Mouse (Mus musculus) heart, adult 2 months (tissue): ENCODE measurements at regions not wholly inside any gene's neighbourhood (a gene's known extent, or its start where the extent isn't known, plus 50 kb on each side); places are given as distances from the start of the nearest gene placed in this dataset.

ENCODE experiments used
- DNase-seq, 2 experiments: peaks; one replicate each; pipeline ENCODE4 v3.0.0; 2021
- H3K27ac ChIP-seq: fragments of 200-600 bp; 2 replicates; pipeline ENCODE4 v1.8.1; 2022
- H3K27me3 ChIP-seq: fragments of 200-500 bp; 2 replicates; pipeline ENCODE4 v1.6.1; 2012; ENCODE audit warnings: mild to moderate bottlenecking, low read length, inconsistent platforms, mixed read lengths; ENCODE audit not compliant: control insufficient read depth, insufficient read depth
- H3K36me3 ChIP-seq: fragments of 200-500 bp; 2 replicates; pipeline ENCODE4 v1.6.1; 2012; ENCODE audit warnings: low read length, inconsistent platforms; ENCODE audit not compliant: control insufficient read depth, insufficient read depth
- H3K4me1 ChIP-seq: fragments of 200-500 bp; 2 replicates; pipeline ENCODE4 v1.6.1; 2011; ENCODE audit warnings: low read length; ENCODE audit not compliant: control insufficient read depth, insufficient read depth
- H3K4me3 ChIP-seq: fragments of 200-600 bp; 2 replicates; pipeline ENCODE4 v1.8.1; 2022
- H3K79me2 ChIP-seq: fragments of 200-500 bp; replicated peaks from 2 replicates; pipeline ENCODE4 v1.6.1; 2012; ENCODE audit warnings: mild to moderate bottlenecking, inconsistent platforms, low read length, moderate library complexity, mixed read lengths; ENCODE audit not compliant: control insufficient read depth, insufficient read depth
- H3K9ac ChIP-seq: fragments of 200-500 bp; 2 replicates; pipeline ENCODE4 v1.6.1; 2012; ENCODE audit warnings: low read depth, mild to moderate bottlenecking, control low read depth, inconsistent platforms, low read length, mixed read lengths
- CTCF ChIP-seq: fragments of 200-600 bp; IDR thresholded peaks from 2 replicates; pipeline ENCODE4 v1.8.1; 2022; ENCODE audit warnings: antibody characterized with exemption, mild to moderate bottlenecking, moderate library complexity
- EP300 ChIP-seq: fragments of 200-500 bp; IDR thresholded peaks from 2 replicates; pipeline ENCODE4 v1.6.1; 2011; ENCODE audit warnings: low read depth, low read length, control low read depth; ENCODE audit not compliant: insufficient read depth
- POLR2A ChIP-seq: fragments of 200-500 bp; IDR thresholded peaks from 2 replicates; pipeline ENCODE4 v1.6.1; 2011; ENCODE audit warnings: mild to moderate bottlenecking, low read depth, low read length, control low read depth; ENCODE audit not compliant: insufficient read depth
- WGBS: fragments of 180-500 bp; shearing (Covaris S2); methylation state at CpG from one replicate; pipeline ENCODE4 v1.1.7; 2018; 5-methylcytosine and 5-hydroxymethylcytosine counted together
- intact Hi-C: fragments of 180-260 bp; cut with DNase I; formaldehyde crosslinking; loops from one replicate; pipeline ENCODE4 v1.15.1; 2025

DNA sequence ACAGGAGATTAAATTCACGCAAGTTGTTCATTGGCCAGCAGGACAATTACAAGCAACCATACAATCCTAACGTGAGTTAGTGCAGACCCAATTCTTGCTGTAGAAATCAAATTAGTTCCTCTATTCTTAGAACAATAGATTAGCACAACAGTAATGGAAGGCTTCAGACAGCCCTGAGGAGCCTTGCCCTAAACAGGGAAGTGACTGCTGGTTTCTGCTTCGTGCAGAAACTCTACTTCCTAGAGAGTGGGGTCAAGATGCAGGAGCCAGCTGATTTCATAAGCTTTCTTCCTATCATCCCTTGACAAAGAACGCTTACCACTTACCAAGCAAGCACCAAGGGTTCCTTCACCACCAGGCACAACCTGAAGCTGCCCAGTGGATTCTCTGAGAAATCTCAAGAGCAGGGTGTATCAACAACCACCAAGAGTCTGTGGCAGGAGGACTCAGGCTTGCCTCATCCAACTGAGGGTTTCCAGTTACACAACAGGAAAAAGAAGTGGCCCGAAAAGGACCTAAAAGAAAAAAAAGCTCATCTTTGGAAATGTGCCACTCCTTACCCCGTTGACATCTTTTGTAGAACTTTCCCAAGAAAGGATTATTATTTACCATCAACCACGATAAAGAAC lies 154.6 kb downstream of the Kctd12 start:
- Histone ChIP-seq H3K4me1 (peaks cover under 1% of the 10 kb centered on the region; the same call in 1 of the 2 replicates), H3K9ac (no peak overlapping the region), H3K4me3 (no peak overlapping the region), H3K27ac (no peak overlapping the region), H3K79me2 (no peaks in the 10 kb centered on the region), H3K27me3 (no peaks in the 10 kb centered on the region), H3K36me3 (no peaks in the 10 kb centered on the region)
- peak in 1 of 2 experiments; percentile 26 for DNase-seq
- no peak for TF ChIP-seq POLR2A
- no peak for TF ChIP-seq EP300
- TF ChIP-seq CTCF: no peak
- WGBS: 62% methylated on average over 7 of the region's 7 CpGs
- intact Hi-C loops: no loop called here

GRCm38 (mm10) chr14:102825525-102825924 lies 156.9 kb downstream of the Kctd12 start:
- H3K27ac ChIP-seq: no peak overlapping the region
- no peaks in the 10 kb centered on the region for H3K4me1 ChIP-seq
- intact Hi-C loops: no loop called here
- WGBS: 60% methylated on average over 7 of the region's 7 CpGs
- no peaks in the 10 kb centered on the region for H3K36me3 ChIP-seq
- no peak overlapping the region for H3K9ac ChIP-seq
- H3K27me3 ChIP-seq: no peaks in the 10 kb centered on the region
- H3K79me2 ChIP-seq: no peaks in the 10 kb centered on the region
- no peak overlapping the region for H3K4me3 ChIP-seq
- TF ChIP-seq POLR2A: no peak
- TF ChIP-seq EP300: no peak
- no peak for TF ChIP-seq CTCF
- DNase-seq: no peak

GRCm38 (mm10) chr14:102820663-102821062 lies 161.8 kb downstream of the Kctd12 start:
- no peak for TF ChIP-seq EP300
- Histone ChIP-seq H3K4me3 (no peak overlapping the region), H3K36me3 (no peaks in the 10 kb centered on the region), H3K9ac (no peak overlapping the region), H3K27ac (no peak overlapping the region), H3K27me3 (no peaks in the 10 kb centered on the region), H3K4me1 (no peaks in the 10 kb centered on the region), H3K79me2 (no peaks in the 10 kb centered on the region)
- 80% methylated on average over 5 of the region's 5 CpGs for WGBS
- DNase-seq: no peak
- intact Hi-C loops: no loop called here

- no peak overlapping the region for H3K4me3 ChIP-seq
- H3K79me2 ChIP-seq: no peaks in the 10 kb centered on the region
- no peaks in the 10 kb centered on the region for H3K27me3 ChIP-seq
- no peak overlapping the region for H3K9ac ChIP-seq
- peaks cover 6% of the 10 kb centered on the region for H3K36me3 ChIP-seq
- peaks cover 8% of the 10 kb centered on the region for H3K4me1 ChIP-seq
- peak overlapping the region; percentile 65 for H3K27ac ChIP-seq
- no peak for TF ChIP-seq EP300
- no peak for TF ChIP-seq CTCF
- TF ChIP-seq POLR2A: no peak
- 51% methylated on average over 5 of the region's 5 CpGs for WGBS
- intact Hi-C loops: loop anchor here (2.0 kb wide), 3 partner anchors 17 to 169 kb away; no protein-coding TSS in a partner anchor
- peak in 1 of 2 experiments; percentile 21 for DNase-seq
These were observed 170.8 kb downstream of the Kctd12 start for GRCm38 (mm10) chr14:102811678-102812081.

DNA sequence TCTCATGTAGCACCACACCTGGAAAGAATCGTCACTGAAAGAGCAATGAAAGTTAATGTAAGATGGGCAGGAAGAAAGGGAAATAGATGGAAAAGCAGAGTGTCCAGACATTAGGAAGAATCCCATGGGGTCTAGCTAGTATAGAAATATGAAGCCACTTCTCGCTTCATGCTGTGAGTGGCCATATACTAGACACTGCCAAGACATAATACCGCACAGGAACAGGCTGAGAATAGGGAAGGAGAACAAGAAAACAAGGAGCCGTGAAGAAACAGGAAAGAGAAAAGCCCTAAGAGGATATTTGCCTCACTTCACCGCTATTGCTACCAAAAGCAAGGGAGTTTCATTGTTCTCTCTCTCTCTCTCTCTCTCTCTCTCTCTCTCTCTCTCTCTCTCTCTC lies 171.4 kb downstream of the Kctd12 start:
- WGBS: 34% methylated on average over 5 of the region's 5 CpGs
- no peak for DNase-seq
- TF ChIP-seq EP300 (no peak), CTCF (no peak), POLR2A (no peak)
- Histone ChIP-seq H3K79me2 (no peaks in the 10 kb centered on the region), H3K27me3 (no peaks in the 10 kb centered on the region), H3K36me3 (peaks cover 6% of the 10 kb centered on the region), H3K27ac (peak overlapping the region; percentile 39), H3K4me1 (peaks cover 12% of the 10 kb centered on the region), H3K4me3 (no peak overlapping the region), H3K9ac (no peak overlapping the region)
- intact Hi-C loops: loop anchor here (2.0 kb wide), 3 partner anchors 16 to 170 kb away; no protein-coding TSS in a partner anchor

GRCm38 (mm10) chr14:102810121-102810921 lies 172.1 kb downstream of the Kctd12 start:
- intact Hi-C loops: loop anchor here (1.0 to 2.0 kb wide), 4 partner anchors 16 to 170 kb away; no protein-coding TSS in a partner anchor
- peaks cover 6% of the 10 kb centered on the region for H3K36me3 ChIP-seq
- peak; percentile 58 to 80 for DNase-seq
- TF ChIP-seq POLR2A: no peak; the same call in 1 of the 2 replicates
- TF ChIP-seq EP300: peak; percentile 85
- peak; percentile 63 for TF ChIP-seq CTCF
- no peaks in the 10 kb centered on the region for H3K79me2 ChIP-seq
- no peak overlapping the region for H3K9ac ChIP-seq
- H3K4me3 ChIP-seq: no peak overlapping the region
- peaks cover 13% of the 10 kb centered on the region for H3K4me1 ChIP-seq
- WGBS: 40% methylated on average over 7 of the region's 7 CpGs
- no peaks in the 10 kb centered on the region for H3K27me3 ChIP-seq
- peak overlapping the region; percentile 39 for H3K27ac ChIP-seq
